ENCODE assay signal across 20 mouse cellular contexts in genomic region chr8:119438876-119439275, GRCm38 (mm10). TPM values are rescaled to one million over a fixed set of nuclear protein-coding genes. Genes with fewer than 3 reads are reported as not detected.
DNase-seq lines count a peak whose midpoint lies in the region; ATAC-seq and TF ChIP-seq lines count a peak whose summit lies in the region.
"Had no signal": no experiment of that assay in that cellular context is flagged by ENCODE, and none has a peak within 500 bp of the region (broad histone marks: within the 10 kb centered on the region; RNA-seq: fewer than 3 reads in every experiment).

No protein-coding gene starts in this region.

- no peaks in the 10 kb centered on the region for H3K27me3 ChIP-seq in lung, embryonic 14.5 days (ENCODE audit: insufficient read depth, low read length)

- H3K36me3 ChIP-seq in lung, embryonic 14.5 days (ENCODE audit: insufficient read depth), result no peaks in the 10 kb centered on the region
- H3K36me3 ChIP-seq: heart, embryonic 10.5 days had no signal

- no peaks in the 10 kb centered on the region for H3K9me3 ChIP-seq in lung, embryonic 14.5 days (ENCODE audit: low read depth, low read length)
- H3K9me3 ChIP-seq: heart, embryonic 10.5 days had no signal

- no peak for DNase-seq in gastrocnemius, adult 2 months
- no peak for DNase-seq in gastrocnemius, adult 8-10 months (ENCODE audit: low spot score in 2 of 2)
- no peak for DNase-seq in lung, embryonic 14.5 days
- DNase-seq in lung, postnatal 36 days, result no peak
- DNase-seq in large intestine, adult 2 months (ENCODE audit: low read depth, low spot score), result peak; percentile 62
- peak; percentile 1 for DNase-seq in naive thymus-derived CD4-positive, alpha-beta T cell, adult 2 months (ENCODE audit: low read depth)
- DNase-seq in neural tube, embryonic 10.5 days (ENCODE audit: extremely low spot score, low spot score), result no peak
- DNase-seq: B cell, adult 2 months; cerebellum, adult 2 months; gastrocnemius, postnatal 14 days; heart, postnatal 36 days; layer of hippocampus, adult 9-11 months; lung, postnatal 4 days; spleen, adult 18-20 months; thymus, adult 18-20 months had no signal

- 72% methylated on average over 6 of the region's 6 CpGs for WGBS in lung, embryonic 14.5 days
- WGBS in large intestine, adult 2 months, result 39% methylated on average over 6 of the region's 6 CpGs

- ATAC-seq in lung, embryonic 14.5 days (ENCODE audit: insufficient read depth), result no peak
- no peak for ATAC-seq in granulocyte monocyte progenitor cell, adult 5-6 weeks (replicated peaks; ENCODE audit: poor library complexity, severe bottlenecking)
- ATAC-seq: forebrain, embryonic 16.5 days; hindbrain, postnatal 0 days; midbrain, embryonic 16.5 days had no signal

- no peak for TF ChIP-seq CTCF in gastrocnemius, adult 2 months (IDR thresholded peaks at IDR 0.05)
- TF ChIP-seq CTCF in lung, embryonic 14.5 days (IDR thresholded peaks at IDR 0.05; ENCODE audit: low read depth), result no peak

- peak overlapping the region; percentile 92 for H3K27ac ChIP-seq in gastrocnemius, adult 2 months
- 0 out of 2 replicates have a peak overlapping the region, but pooled peaks have one; percentile 18 for H3K27ac ChIP-seq in lung, embryonic 14.5 days (ENCODE audit: low read depth)
- H3K27ac ChIP-seq: heart, embryonic 10.5 days; hindbrain, postnatal 0 days had no signal

- intact Hi-C loops in gastrocnemius, adult 2 months (cut with DNase I), result loop anchor here (5.0 kb wide), 1 partner anchor 42 kb away; no protein-coding TSS in a partner anchor

- H3K4me2 ChIP-seq in lung, embryonic 14.5 days, result no peak overlapping the region

- H3K4me3 ChIP-seq in gastrocnemius, adult 2 months, result peak overlapping the region; percentile 78
- no peak overlapping the region for H3K4me3 ChIP-seq in lung, embryonic 14.5 days (ENCODE audit: low read depth, low read length)
- H3K4me3 ChIP-seq: heart, embryonic 10.5 days had no signal

- H3K4me1 ChIP-seq in lung, embryonic 14.5 days (ENCODE audit: insufficient read depth), result peaks cover 9% of the 10 kb centered on the region

- H3K9ac ChIP-seq in lung, embryonic 14.5 days, result no peak overlapping the region

RNA-seq across cellular contexts. Expression of gene Osgin1, which starts 5.0 kb away (rescaled TPM):
- 10 to 100 TPM in 1 of 2 experiments, 1 to 10 TPM in 1; 9.3 to 19.7 TPM for total RNA-seq in gastrocnemius, adult 2 months (2021)
- total RNA-seq in gastrocnemius, adult 8-10 months (2022), result 10 to 100 TPM in 2 of 4 experiments, 1 to 10 TPM in 2; 5.9 to 19.9 (median 10.1) TPM
- 0.53 and 0.85 TPM in 2 replicates for polyA plus RNA-seq in lung, embryonic 14.5 days (2014; fragmentation: Nextera tagmentation; extraction: Ambion mirVana)
- 55.2 and 117 TPM in 2 replicates for polyA plus RNA-seq in large intestine, adult 2 months (2012; rRNA removed)
- 1.0 and 4.3 TPM in 2 replicates for total RNA-seq in granulocyte monocyte progenitor cell, adult 5-6 weeks (2014; fragmentation: Nextera tagmentation)
- 0.93 and 1.8 TPM in 2 replicates for total RNA-seq in granulocyte monocyte progenitor cell, adult 5-6 weeks (2017)
- total RNA-seq: hindbrain, postnatal 0 days had no signal

RNA-seq across cellular contexts. Expression of gene Necab2, which starts 7.6 kb away (rescaled TPM):
- total RNA-seq in gastrocnemius, adult 2 months (2021), result not detected
- under 1 TPM in 1 of 4 experiments, not detected in 3; 0.22 TPM for total RNA-seq in gastrocnemius, adult 8-10 months (2022)
- 1.9 and 2.2 TPM in 2 replicates for polyA plus RNA-seq in lung, embryonic 14.5 days (2014; fragmentation: Nextera tagmentation; extraction: Ambion mirVana)
- 0.63 and 0.90 TPM in 2 replicates for polyA plus RNA-seq in large intestine, adult 2 months (2012; rRNA removed)
- total RNA-seq in granulocyte monocyte progenitor cell, adult 5-6 weeks (2014; fragmentation: Nextera tagmentation), result not detected in 2 replicates
- not detected in 2 replicates for total RNA-seq in granulocyte monocyte progenitor cell, adult 5-6 weeks (2017)
- total RNA-seq: heart, postnatal 36 days had no signal

RNA-seq across cellular contexts. Expression of gene Mlycd, which starts 44.2 kb away (rescaled TPM):
- 100 to 1,000 TPM in 1 of 2 experiments, 10 to 100 TPM in 1; 78.9 to 103 TPM for total RNA-seq in gastrocnemius, adult 2 months (2021)
- 100 to 1,000 TPM in 1 of 4 experiments, 10 to 100 TPM in 3; 83.6 to 123 (median 95.6) TPM for total RNA-seq in gastrocnemius, adult 8-10 months (2022)
- polyA plus RNA-seq in lung, embryonic 14.5 days (2014; fragmentation: Nextera tagmentation; extraction: Ambion mirVana), result 11.8 and 14.0 TPM in 2 replicates
- polyA plus RNA-seq in large intestine, adult 2 months (2012; rRNA removed), result 23.2 and 30.1 TPM in 2 replicates
- total RNA-seq in granulocyte monocyte progenitor cell, adult 5-6 weeks (2014; fragmentation: Nextera tagmentation), result 15.5 and 17.4 TPM in 2 replicates
- total RNA-seq in granulocyte monocyte progenitor cell, adult 5-6 weeks (2017), result 10.4 and 11.1 TPM in 2 replicates

Comparison
In these comparisons a context has a peak if more than half of its experiments do, and no peak if none do; other contexts are left out.
1. DNase-seq: peak in large intestine, adult 2 months (single experiment) and naive thymus-derived CD4-positive, alpha-beta T cell, adult 2 months (single experiment); none in gastrocnemius, adult 2 months (single experiment), gastrocnemius, adult 8-10 months (0 of 2), lung, embryonic 14.5 days (single experiment), lung, postnatal 36 days (single experiment) and neural tube, embryonic 10.5 days (single experiment).
2. RNA of gene Mlycd, which starts 44.2 kb away (total RNA-seq): 78.9 to 103 TPM in gastrocnemius, adult 2 months and 83.6 to 123 TPM in gastrocnemius, adult 8-10 months; 10.4 to 17.4 TPM in granulocyte monocyte progenitor cell, adult 5-6 weeks; every median in the first group is over 4 times any median in the second.